Mouse (Mus musculus) gastrocnemius, postnatal 25 days (tissue): ENCODE data around the gene Slc39a12. TPM values are rescaled to one million over a fixed set of nuclear protein-coding genes. Genes with fewer than 3 reads are reported as not detected.

Source experiments
- total RNA-seq, 2 experiments: library from RNA; stranded (reverse); gene quantifications; 1 replicate in 1 of 2; 2 replicates in 1 of 2; pipeline ENCODE4 v1.2.3; 2021

Slc39a12 gene
- total RNA-seq, 2 experiments from 2014 or later, result 0.72 to 0.82 TPM

Other genes with a start within 250 kb of the Slc39a12 start
- gene Tmem236, start 213.8 kb upstream of the Slc39a12 start, total RNA-seq, result under 1 TPM; 0.21 to 0.31 TPM
- gene Mrc1, start 158.9 kb upstream of the Slc39a12 start, total RNA-seq, result 10 to 100 TPM; 15.2 to 17.7 TPM
- under 1 TPM; 0.26 to 0.32 TPM for gene Cacnb2, start 214.8 kb downstream of the Slc39a12 start, total RNA-seq